Mouse (Mus musculus) layer of hippocampus, adult 11-12 months (tissue): ENCODE data around the gene Rnf144a.

Source experiments
- DNase-seq: peaks from one replicate; pipeline ENCODE4 v3.0.0; 2022; ENCODE audit warnings: low spot score

Rnf144a gene

GRCm38 (mm10) chr12:26408707-26409106 lies 6.3 kb downstream of the Rnf144a start:
- no peak for DNase-seq

DNA sequence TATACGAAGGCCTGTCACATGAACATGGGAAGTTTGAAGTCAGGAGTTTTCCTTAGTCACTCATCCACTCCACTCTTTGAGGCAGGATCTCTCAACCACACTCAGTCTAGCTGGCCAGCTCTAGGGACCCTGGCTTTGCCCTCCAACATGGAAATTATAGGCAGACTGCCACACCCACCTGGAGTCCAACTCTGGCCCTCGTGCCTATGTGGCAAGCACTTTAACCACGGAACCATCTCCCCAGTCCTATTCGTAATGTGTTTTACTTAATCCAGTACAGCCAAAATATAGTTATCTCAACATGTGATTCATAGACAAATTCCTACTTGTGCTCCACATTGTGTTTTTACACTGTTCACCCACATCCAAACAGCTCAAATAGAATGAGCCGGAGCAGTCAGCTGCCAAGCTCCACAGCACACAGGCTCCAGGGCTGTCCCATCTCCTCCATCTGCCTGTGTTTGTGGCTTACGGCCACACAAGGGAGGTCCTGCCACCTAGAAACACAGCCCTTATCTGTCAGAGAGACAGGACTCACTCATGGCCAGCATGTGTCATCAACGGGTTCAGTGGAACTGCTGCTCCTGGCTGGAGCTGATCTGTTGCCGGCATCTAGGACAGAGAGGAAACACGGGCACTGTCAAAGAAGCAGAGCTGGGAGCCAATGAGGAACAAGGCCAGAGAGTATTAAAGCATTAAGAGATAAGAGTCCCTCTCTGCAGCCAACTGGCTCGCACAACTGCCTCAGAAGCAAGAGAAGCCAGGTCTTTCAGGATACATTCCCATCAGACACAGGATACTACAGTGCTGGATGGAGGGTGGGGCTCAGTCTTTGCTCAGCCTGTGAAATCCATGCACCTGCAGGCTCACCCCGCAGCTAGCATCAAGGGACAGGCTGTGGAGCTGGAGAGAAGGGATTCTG lies 10.0 kb downstream of the Rnf144a start:
- peak; percentile 44 for DNase-seq

GRCm38 (mm10) chr12:26403372-26404125 lies 11.5 kb downstream of the Rnf144a start:
- DNase-seq: no peak

DNA sequence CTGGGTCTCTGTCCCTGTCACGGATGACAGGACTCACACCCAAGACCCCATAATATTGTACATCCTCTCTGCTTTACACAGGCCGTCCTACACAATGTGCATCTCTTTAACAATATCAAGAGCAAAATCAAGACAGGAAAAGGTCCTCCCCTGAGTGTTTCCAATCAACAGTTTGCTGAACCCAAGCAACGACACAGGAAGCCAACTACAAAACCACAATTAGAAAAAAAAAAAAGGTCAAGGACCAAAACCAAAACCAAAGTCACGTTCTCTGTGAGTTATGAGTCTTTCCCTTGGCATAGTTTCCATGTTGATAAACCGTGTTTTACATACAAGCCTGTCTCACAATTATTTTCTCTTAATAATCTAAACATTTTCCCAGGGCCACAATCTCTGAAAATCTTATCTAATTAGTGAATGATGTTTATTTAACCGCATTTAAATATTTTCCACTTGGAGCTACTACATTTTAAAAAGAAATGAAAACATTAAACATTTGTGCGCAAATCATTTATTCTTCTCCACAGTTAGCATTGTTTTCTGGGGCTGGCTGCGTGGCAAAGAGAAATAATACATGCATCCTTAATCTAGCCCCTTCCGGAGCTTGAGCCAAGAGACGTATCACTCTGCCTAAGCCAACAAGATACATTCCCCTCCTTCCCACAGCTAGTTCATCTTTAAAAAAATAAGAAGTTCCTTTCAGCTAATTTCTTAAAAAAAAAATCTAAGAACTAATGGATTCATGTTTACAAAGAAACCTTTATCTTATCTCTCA lies 13.2 kb downstream of the Rnf144a start:
- no peak for DNase-seq

- DNase-seq: no peak
These were observed 13.8 kb downstream of the Rnf144a start for GRCm38 (mm10) chr12:26401254-26401653.

DNA sequence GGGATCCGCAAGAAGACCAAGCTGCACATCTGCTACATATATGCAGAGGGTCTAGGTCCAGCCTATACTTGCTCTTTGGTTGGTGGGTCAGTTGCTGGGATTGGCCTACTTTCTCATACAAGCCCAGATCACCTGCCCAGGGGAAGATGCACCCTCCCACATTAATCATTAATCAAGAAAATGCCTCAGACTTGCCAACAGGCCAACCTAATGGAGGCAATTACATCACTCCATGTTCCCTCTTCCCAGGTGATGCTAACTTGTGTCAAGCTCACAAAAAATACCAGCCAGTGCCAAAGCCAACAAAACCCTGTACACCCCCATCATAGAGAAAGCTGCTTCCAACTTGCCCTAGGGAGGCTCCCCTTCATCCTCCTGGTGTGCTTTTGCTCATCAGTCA lies 14.3 kb downstream of the Rnf144a start:
- no peak for DNase-seq

- no peak for DNase-seq
These were observed 15.7 kb downstream of the Rnf144a start for GRCm38 (mm10) chr12:26399391-26399790.

- no peak for DNase-seq
These were observed 16.5 kb downstream of the Rnf144a start for GRCm38 (mm10) chr12:26398597-26398996.

- no peak for DNase-seq
These were observed 20.3 kb downstream of the Rnf144a start for GRCm38 (mm10) chr12:26394485-26395470.

- no peak for DNase-seq
These were observed 21.8 kb downstream of the Rnf144a start for GRCm38 (mm10) chr12:26393291-26393690.

DNA sequence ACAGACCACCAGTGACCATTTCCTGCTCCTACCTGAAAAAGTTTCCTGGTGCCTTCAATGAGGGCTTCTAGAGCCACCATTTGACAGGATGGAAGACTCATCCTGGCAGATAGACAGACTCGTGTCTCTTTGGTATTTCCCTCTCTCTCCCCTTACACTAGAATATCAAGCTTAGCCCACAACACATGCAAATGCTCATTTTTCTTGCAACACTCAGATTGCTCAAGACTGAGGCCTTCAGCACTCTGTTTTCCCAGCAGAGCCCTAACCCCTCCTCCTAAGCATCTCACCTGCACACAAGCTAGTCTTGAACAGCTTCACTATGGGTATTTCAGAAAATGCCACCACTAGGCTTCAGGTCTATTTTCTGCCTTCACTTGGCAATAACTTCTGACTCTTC lies 23.9 kb downstream of the Rnf144a start:
- no peak for DNase-seq

DNA sequence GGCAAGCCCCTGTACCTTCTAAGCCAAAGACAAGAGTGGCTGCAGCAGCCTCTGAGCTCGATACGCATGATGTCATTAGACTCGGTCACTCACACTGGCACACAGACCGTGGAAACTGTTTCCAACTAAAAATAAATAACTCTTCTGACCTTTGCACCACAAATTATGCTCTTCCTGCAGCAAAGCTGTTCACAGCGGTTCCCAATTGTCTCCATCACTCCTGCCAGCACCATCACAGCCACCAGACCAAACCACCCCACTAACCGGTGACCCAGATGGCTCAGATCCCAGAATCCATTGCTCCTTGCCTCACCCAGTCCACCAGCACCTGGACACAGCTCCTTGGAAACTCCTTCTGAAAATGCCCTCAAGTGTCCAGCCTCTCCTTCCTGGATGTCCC lies 27.5 kb downstream of the Rnf144a start:
- DNase-seq: no peak

DNA sequence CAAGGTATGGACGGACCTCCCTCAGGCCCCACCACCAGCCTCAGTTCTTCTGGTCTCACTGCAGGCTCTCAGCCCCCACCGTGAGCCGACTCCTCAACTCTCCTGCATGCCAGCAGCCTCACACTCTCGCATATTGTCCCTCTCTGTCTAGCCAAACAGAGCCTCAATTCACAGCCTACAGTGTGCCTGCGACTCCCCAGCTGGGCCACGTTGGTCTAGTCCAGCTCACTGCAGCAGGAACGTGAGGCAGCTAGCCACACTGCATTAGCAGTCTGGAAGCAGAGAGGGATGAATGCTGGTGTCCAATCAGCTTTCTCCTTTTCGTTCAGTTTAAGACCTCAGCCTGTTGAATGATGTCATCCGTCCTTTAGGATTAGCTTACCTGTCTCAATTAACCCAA lies 28.1 kb downstream of the Rnf144a start:
- no peak for DNase-seq

GRCm38 (mm10) chr12:26386189-26386588 lies 28.9 kb downstream of the Rnf144a start:
- DNase-seq: no peak

DNA sequence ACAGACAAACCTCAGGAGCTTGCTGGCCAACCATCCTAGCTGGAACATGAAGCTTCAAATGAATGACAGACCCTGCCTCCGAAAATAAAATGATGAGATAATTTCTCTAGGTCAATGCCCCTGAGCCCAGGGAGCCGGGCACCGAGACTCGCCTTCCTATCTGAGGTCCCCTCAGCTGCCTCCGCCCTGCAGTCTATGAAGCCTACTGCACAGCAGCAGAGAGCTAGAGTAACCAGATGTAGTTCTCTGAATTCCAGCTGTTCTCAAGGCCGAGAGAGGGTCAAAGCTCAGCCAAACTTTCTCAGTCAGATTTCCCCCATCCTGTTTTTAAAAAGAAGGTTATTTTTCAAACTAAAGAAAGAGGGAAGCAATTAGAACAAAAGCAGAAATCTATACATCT lies 29.3 kb downstream of the Rnf144a start:
- DNase-seq: no peak

- no peak for DNase-seq
These were observed 33.3 kb downstream of the Rnf144a start for GRCm38 (mm10) chr12:26381730-26382129.

GRCm38 (mm10) chr12:26379797-26380196 lies 35.3 kb downstream of the Rnf144a start:
- DNase-seq: no peak

- peak; percentile 36 for DNase-seq
These were observed 37.4 kb downstream of the Rnf144a start for GRCm38 (mm10) chr12:26377691-26378090.

- no peak for DNase-seq
These were observed 38.3 kb downstream of the Rnf144a start for GRCm38 (mm10) chr12:26376541-26377323.

DNA sequence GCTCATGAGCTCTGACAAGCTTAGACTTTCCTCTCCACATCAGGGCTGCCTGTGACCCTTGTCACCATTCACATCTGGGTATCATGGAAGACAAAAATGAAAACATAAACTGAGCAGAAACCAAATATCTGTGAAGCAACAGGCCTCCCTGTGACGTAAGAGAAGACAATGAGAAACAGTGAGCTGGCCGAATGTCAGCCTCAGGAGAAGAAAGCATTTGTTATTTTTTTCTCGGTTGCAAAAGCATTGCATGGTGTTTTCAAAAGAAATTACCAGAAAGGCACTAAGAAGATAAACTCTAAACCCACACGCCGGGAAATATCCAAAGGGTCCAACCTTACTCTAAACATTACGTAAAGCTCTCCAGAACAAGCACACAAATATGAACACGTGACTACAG lies 41.3 kb downstream of the Rnf144a start:
- no peak for DNase-seq
